Mouse (Mus musculus): ENCODE measurements at regions not wholly inside any gene's neighbourhood (a gene's known extent, or its start where the extent isn't known, plus 50 kb on each side); places are given as distances from the start of the nearest gene placed in this dataset.

GRCm38 (mm10) chr2:105607969-105608538 is 60.6 kb upstream of the Pax6 start:
- Histone ChIP-seq H3K36me3 (ENCODE audit: control insufficient read depth, insufficient read depth) (no peaks in the 10 kb centered on the region), H3K4me3 (ENCODE audit: insufficient read depth, poor library complexity, severe bottlenecking) (no peak overlapping the region), H3K79me2 (ENCODE audit: control insufficient read depth, insufficient read depth) (no peaks in the 10 kb centered on the region), H3K79me3 (ENCODE audit: low read depth) (no peaks in the 10 kb centered on the region), H3K27me3 (ENCODE audit: control insufficient read depth, insufficient read depth, insufficient read length) (peaks cover 7% of the 10 kb centered on the region), H3ac (ENCODE audit: control insufficient read depth, insufficient read length, low read depth) (no peak overlapping the region)
- no peak for TF ChIP-seq MAX (IDR thresholded peaks at IDR 0.05)
- TF ChIP-seq CEBPB (IDR thresholded peaks at IDR 0.05; ENCODE audit: low read depth): no peak
- TF ChIP-seq MYOD1 (IDR thresholded peaks at IDR 0.05; ENCODE audit: control insufficient read depth, insufficient read length, low read depth): no peak
- TF ChIP-seq MYOG (IDR thresholded peaks at IDR 0.05; ENCODE audit: control insufficient read depth, extremely low read depth, insufficient read length): no peak
- TF ChIP-seq CTCF (IDR thresholded peaks at IDR 0.05; ENCODE audit: control insufficient read depth, insufficient read depth, insufficient read length): no peak
- no peak for TF ChIP-seq USF1 (IDR thresholded peaks at IDR 0.05; ENCODE audit: low read depth)
- no peak for TF ChIP-seq FOSL1 (IDR thresholded peaks at IDR 0.05; ENCODE audit: insufficient read depth, low read length, poor library complexity, severe bottlenecking)

- Histone ChIP-seq H3K4me3 (ENCODE audit: insufficient read depth, poor library complexity, severe bottlenecking) (no peak overlapping the region), H3K79me3 (ENCODE audit: low read depth) (no peaks in the 10 kb centered on the region), H3K79me2 (ENCODE audit: control insufficient read depth, insufficient read depth) (no peaks in the 10 kb centered on the region), H3ac (ENCODE audit: control insufficient read depth, insufficient read length, low read depth) (no peak overlapping the region), H3K36me3 (ENCODE audit: control insufficient read depth, insufficient read depth) (no peaks in the 10 kb centered on the region), H3K27me3 (ENCODE audit: control insufficient read depth, insufficient read depth, insufficient read length) (peaks cover 7% of the 10 kb centered on the region)
- TF ChIP-seq MYOD1 (IDR thresholded peaks at IDR 0.05; ENCODE audit: control insufficient read depth, insufficient read length, low read depth) (no peak), USF1 (IDR thresholded peaks at IDR 0.05; ENCODE audit: low read depth) (no peak), MAX (IDR thresholded peaks at IDR 0.05) (no peak), CEBPB (IDR thresholded peaks at IDR 0.05; ENCODE audit: low read depth) (no peak), CTCF (IDR thresholded peaks at IDR 0.05; ENCODE audit: control insufficient read depth, insufficient read depth, insufficient read length) (no peak), FOSL1 (IDR thresholded peaks at IDR 0.05; ENCODE audit: insufficient read depth, low read length, poor library complexity, severe bottlenecking) (no peak), MYOG (IDR thresholded peaks at IDR 0.05; ENCODE audit: control insufficient read depth, extremely low read depth, insufficient read length) (no peak)
Observed at GRCm38 (mm10) chr2:105608756-105609155, 59.9 kb upstream of the Pax6 start.

DNA sequence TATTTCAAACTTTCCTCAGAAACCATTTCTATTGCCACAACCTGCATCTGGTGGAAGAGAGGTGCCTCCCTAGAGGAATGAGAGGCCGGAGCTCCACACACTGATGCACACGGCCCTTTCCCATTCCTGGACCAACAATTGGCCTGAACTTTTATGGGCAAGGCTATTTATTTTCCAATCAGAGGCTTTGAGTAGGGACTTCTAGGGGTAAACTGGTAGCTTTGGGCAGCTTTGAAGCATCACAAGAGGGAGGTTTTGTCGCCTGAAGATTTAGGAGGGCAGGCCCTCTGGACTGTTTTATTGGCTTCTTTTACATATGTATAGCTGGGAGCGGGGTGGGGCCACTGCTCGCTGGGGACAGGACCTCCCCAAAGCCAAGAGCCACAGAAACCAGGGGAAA is 57.7 kb upstream of the Pax6 start:
- no peaks in the 10 kb centered on the region for H3K79me2 ChIP-seq (ENCODE audit: control insufficient read depth, insufficient read depth)
- TF ChIP-seq CTCF (IDR thresholded peaks at IDR 0.05; ENCODE audit: control insufficient read depth, insufficient read depth, insufficient read length) (no peak), MAX (IDR thresholded peaks at IDR 0.05) (no peak), MYOD1 (IDR thresholded peaks at IDR 0.05; ENCODE audit: control insufficient read depth, insufficient read length, low read depth) (no peak)

GRCm38 (mm10) chr2:105611651-105612050 is 57.0 kb upstream of the Pax6 start:
- H3K79me2 ChIP-seq (ENCODE audit: control insufficient read depth, insufficient read depth): no peaks in the 10 kb centered on the region
- H3K79me3 ChIP-seq (ENCODE audit: low read depth): no peaks in the 10 kb centered on the region
- no peak overlapping the region for H3ac ChIP-seq (ENCODE audit: control insufficient read depth, insufficient read length, low read depth)
- H3K27me3 ChIP-seq (ENCODE audit: control insufficient read depth, insufficient read depth, insufficient read length): no peaks in the 10 kb centered on the region
- no peaks in the 10 kb centered on the region for H3K36me3 ChIP-seq (ENCODE audit: control insufficient read depth, insufficient read depth)
- H3K4me3 ChIP-seq (ENCODE audit: insufficient read depth, poor library complexity, severe bottlenecking): no peak overlapping the region
- TF ChIP-seq MYOD1 (IDR thresholded peaks at IDR 0.05; ENCODE audit: control insufficient read depth, insufficient read length, low read depth): no peak

More for the DNA sequence above, 57.7 kb upstream of the Pax6 start:
- Histone ChIP-seq H3ac (ENCODE audit: control insufficient read depth, insufficient read length, low read depth) (no peak overlapping the region), H3K27me3 (ENCODE audit: control insufficient read depth, insufficient read depth, insufficient read length) (no peaks in the 10 kb centered on the region), H3K4me3 (ENCODE audit: insufficient read depth, poor library complexity, severe bottlenecking) (no peak overlapping the region), H3K79me3 (ENCODE audit: low read depth) (no peaks in the 10 kb centered on the region), H3K36me3 (ENCODE audit: control insufficient read depth, insufficient read depth) (no peaks in the 10 kb centered on the region)

GRCm38 (mm10) chr2:105612051-105612664 is 56.5 kb upstream of the Pax6 start:
- no peaks in the 10 kb centered on the region for H3K27me3 ChIP-seq (ENCODE audit: control insufficient read depth, insufficient read depth, insufficient read length)
- H3ac ChIP-seq (ENCODE audit: control insufficient read depth, insufficient read length, low read depth): no peak overlapping the region
- H3K79me3 ChIP-seq (ENCODE audit: low read depth): no peaks in the 10 kb centered on the region
- no peaks in the 10 kb centered on the region for H3K79me2 ChIP-seq (ENCODE audit: control insufficient read depth, insufficient read depth)
- TF ChIP-seq MYOD1 (IDR thresholded peaks at IDR 0.05; ENCODE audit: control insufficient read depth, insufficient read length, low read depth) (no peak), CEBPB (IDR thresholded peaks at IDR 0.05; ENCODE audit: low read depth) (no peak), USF1 (IDR thresholded peaks at IDR 0.05; ENCODE audit: low read depth) (no peak), FOSL1 (IDR thresholded peaks at IDR 0.05; ENCODE audit: insufficient read depth, low read length, poor library complexity, severe bottlenecking) (no peak), MAX (IDR thresholded peaks at IDR 0.05) (no peak), CTCF (IDR thresholded peaks at IDR 0.05; ENCODE audit: control insufficient read depth, insufficient read depth, insufficient read length) (no peak), MYOG (IDR thresholded peaks at IDR 0.05; ENCODE audit: control insufficient read depth, extremely low read depth, insufficient read length) (no peak)
- H3K36me3 ChIP-seq (ENCODE audit: control insufficient read depth, insufficient read depth): no peaks in the 10 kb centered on the region
- H3K4me3 ChIP-seq (ENCODE audit: insufficient read depth, poor library complexity, severe bottlenecking): no peak overlapping the region

- Histone ChIP-seq H3K27me3 (ENCODE audit: control insufficient read depth, insufficient read depth, insufficient read length) (no peaks in the 10 kb centered on the region), H3K4me3 (ENCODE audit: insufficient read depth, poor library complexity, severe bottlenecking) (no peak overlapping the region), H3K79me3 (ENCODE audit: low read depth) (no peaks in the 10 kb centered on the region), H3K79me2 (ENCODE audit: control insufficient read depth, insufficient read depth) (no peaks in the 10 kb centered on the region), H3ac (ENCODE audit: control insufficient read depth, insufficient read length, low read depth) (no peak overlapping the region), H3K36me3 (ENCODE audit: control insufficient read depth, insufficient read depth) (no peaks in the 10 kb centered on the region)
- TF ChIP-seq FOSL1 (IDR thresholded peaks at IDR 0.05; ENCODE audit: insufficient read depth, low read length, poor library complexity, severe bottlenecking) (no peak), MYOG (IDR thresholded peaks at IDR 0.05; ENCODE audit: control insufficient read depth, extremely low read depth, insufficient read length) (no peak), MAX (IDR thresholded peaks at IDR 0.05) (no peak), CEBPB (IDR thresholded peaks at IDR 0.05; ENCODE audit: low read depth) (no peak), CTCF (IDR thresholded peaks at IDR 0.05; ENCODE audit: control insufficient read depth, insufficient read depth, insufficient read length) (no peak), USF1 (IDR thresholded peaks at IDR 0.05; ENCODE audit: low read depth) (no peak), MYOD1 (IDR thresholded peaks at IDR 0.05; ENCODE audit: control insufficient read depth, insufficient read length, low read depth) (no peak)
Observed at GRCm38 (mm10) chr2:105612706-105613105, 56.0 kb upstream of the Pax6 start.
